Mouse (Mus musculus): ENCODE measurements around the gene Spry2.

Spry2 gene

DNA sequence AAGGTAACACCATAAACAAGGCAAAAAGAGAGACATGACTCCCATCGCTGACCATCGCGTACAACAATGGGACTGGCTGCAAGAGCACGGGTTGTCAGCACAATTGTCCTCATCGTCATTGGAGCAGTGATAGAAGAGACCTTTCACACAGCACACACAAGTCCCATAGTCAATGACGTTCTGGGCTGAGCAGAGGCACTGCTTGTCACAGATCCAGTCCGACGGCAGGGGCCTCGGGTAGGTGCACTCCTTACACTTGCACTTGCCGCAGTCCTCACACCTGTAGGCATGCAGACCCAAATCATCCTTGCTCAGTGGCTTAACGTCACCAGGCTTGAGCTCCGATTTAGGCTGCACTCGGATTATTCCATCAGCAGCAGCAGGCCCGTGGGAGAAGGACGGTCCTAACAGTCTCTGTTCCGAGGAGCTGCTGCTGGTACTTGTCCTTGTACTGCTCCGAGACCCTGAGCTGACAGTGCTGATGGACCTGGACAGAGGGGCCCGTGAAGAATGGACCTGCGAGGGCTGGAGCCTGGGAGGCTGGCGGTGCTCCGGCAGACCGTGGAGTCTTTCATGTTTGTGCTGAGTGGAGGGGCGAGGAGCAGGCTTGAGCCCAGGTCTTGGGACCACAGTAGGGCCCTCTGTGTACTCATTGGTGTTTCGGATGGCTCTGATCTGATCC, 3.5 kb downstream of the Spry2 start:
- DNase-seq: no peak

DNA sequence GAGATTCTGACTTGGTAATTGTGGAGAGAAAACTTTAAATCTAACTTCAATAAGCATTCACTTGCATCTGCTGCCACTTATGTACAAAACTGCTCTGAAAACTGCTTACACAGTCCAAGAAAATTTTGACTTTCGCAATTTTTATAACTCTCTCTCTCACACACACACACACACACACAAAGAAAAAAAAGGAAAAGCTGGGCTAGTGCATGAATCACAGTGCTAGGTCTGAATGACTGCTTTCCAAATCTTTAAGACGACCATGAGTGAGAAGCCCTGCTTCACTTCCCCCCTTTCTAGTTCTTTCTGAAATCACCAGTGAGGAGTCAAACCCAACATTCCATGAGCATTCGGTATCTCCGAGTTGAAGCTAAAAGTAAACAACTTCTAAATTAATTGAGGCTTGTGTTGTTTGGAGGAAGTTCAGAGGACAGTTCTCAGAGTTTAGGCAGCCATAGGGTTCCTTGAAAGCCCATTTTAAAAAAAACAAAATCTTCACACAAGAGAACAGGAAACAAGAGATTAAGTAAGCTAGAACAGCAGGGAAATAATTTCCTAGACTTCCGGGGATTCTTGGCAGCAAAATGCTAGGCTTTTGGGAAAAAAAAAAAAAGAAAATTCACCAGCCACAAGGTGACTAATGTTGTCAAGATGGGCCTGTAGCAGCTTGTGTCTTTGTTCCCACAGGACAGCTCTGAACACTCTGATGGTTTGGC, 5.9 kb downstream of the Spry2 start:
- no peak for DNase-seq

- DNase-seq: no peak
Measured at GRCm38 (mm10) chr14:105886643-105887374, 9.8 kb downstream of the Spry2 start.

- DNase-seq: no peak
Measured at GRCm38 (mm10) chr14:105885249-105885648, 11.4 kb downstream of the Spry2 start.

DNA sequence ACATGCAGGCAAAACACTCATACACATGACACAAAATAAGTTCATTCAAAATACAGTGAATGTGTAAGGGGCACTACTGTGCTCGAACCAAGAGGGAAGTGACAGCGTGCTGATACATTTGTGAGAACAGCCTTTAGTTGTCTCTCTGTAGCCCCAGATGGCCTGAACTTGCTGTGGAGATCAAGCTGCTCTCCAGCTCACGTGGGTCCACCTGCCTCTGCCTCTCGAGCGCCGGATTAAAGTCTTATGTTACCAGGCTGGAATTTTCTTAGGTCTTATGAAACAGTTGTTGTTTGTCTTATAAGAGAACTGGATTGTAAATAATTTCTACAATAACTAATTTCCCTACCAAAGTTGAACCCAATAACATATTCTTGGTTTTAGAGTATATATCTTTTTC, 13.4 kb downstream of the Spry2 start:
- no peak for DNase-seq

DNA sequence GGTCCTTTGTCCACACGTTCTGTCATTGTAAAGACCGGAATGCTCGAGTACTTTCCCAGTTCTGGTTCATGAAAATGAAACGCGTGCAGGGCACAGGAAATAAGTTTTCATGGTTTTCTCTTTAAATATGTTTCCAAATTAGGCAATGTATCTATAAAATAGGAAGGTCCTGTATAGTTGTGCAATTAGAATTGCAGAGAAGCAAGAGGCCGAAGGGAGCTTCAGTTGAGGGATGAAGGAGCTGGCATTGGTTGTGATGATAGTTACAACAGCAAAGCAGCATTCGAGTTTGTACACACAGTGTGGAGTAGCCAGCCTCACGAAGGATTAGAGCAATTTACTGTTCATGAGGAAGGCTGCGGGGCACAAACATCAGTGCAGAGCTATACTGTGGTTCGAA, 18.3 kb downstream of the Spry2 start:
- DNase-seq: no peak

- no peak for DNase-seq
Measured at GRCm38 (mm10) chr14:105876375-105876774, 20.2 kb downstream of the Spry2 start.

DNA sequence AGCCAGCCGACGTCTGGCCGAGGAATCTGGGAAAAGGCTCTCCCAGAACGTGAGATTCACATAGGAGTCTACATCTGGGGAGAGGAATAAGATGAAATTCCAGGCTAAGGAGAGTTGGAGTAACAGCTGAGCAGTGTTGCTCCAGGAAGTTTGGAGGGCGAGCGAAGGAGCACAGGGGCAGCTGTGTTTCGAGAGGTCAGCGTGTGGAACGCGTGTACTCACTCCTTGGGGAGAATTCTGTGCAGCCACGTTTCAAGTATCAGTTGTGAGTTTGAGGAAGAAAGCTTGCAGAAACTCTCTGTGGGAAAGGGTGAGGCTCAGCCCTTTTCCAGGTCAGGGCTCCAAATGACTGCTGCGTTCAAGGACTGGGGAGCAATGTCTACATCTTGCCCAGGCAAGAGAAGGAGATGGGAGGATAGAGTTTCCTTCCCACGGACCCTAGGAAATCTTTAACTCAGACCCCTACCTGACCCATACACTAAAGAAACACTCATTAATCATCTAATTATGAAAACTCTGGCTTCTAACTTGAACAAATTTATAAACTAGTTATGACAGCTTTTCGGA, 26.2 kb downstream of the Spry2 start:
- DNase-seq: no peak

GRCm38 (mm10) chr14:105865381-105865938, 31.2 kb downstream of the Spry2 start:
- no peak for DNase-seq

DNA sequence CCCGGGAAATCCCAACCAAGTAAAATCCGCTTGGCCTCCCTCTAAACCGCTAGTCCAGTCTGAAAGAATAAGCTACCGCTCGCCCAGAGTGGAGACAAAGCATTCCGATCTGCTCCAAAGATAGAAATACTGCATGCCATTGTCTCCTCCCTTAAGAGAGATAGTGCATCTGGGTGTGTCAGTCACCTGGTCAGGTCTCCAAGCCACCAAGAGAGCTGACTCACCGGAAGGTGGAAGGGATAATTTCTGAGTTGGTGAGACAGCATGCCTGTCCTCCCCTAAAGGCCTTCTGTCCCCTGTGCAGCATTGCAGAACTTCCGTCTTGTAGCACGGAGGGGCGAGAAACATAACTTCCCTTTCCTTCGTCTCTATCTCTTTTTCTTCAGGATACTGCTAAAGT, 34.4 kb downstream of the Spry2 start:
- no peak for DNase-seq

DNA sequence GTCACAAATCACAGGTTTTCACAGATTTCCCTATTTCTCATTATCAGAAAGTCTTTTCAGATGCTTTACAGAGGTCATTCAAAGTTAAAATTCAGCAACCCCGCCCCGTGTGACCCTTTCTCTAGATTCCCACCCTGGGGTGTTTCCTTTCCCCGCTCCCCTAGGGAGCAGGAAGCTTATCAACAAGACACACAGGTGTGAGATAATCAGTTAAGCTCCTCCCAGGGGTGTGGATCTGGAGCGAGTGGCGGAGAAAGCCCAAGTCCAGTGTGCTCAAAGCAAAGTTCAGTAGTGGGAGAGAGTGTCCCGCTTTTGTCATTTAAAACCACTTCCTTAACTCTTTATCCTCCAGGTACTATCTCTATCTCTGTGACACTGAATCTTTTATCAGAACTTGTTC, 35.7 kb downstream of the Spry2 start:
- DNase-seq: no peak

GRCm38 (mm10) chr14:105860276-105860675, 36.3 kb downstream of the Spry2 start:
- no peak for DNase-seq

DNA sequence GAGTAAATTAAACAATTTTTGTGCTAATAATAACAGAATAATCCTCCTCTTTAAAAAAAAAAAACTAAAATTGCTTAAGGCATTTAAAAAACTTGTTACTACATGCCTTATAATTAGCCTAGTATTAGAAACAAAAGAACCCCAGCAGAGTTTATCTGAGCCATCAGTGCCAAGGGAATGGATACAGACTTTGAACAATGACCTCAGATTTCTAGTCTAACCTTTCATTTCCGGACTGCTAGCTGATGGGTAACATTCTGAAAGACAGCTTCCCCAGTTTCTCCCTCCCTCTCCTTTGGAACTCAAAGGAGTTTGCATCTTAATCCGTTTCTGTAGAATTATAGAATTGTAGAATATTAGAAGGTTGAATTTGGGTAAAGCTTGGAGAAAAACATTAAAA, 36.7 kb downstream of the Spry2 start:
- no peak for DNase-seq

DNA sequence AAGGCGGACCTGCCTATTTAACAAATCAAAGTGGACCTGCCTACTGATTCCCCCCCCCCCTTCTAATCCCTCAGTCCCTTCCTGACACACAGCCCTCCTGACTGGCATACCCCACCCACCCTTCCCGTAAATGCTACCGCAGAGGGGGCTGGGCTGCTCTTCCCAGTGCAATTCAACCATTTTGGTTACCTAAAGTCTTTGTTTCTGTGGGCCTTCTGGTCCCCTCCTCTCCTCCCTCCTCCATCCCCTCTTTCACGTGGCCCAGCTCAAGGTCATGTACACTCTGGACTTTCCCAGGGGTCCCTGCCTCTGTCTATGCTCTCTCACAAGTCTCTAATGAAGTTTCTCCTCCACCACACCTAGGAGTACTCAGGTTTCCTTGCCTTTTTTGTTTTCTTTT, 37.3 kb downstream of the Spry2 start:
- DNase-seq: no peak

DNA sequence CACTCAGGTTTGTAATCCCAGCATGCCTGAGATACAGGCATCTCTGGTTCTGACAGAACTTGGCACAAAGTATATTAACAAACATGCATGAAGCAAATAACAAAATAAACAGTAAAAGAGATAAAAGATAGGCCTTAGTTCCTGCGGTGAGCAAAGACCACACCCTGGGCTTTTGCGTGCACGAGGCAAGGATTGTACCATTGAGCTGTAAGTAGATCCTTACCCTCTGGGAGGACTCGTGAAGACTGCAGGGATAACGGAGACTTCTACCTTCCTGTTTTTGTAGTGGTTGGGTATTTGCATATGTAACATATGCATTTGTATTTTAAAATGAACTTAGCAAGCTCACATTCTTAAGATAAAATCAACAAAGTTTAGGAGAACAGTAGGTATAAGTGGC, 37.7 kb downstream of the Spry2 start:
- DNase-seq: no peak

DNA sequence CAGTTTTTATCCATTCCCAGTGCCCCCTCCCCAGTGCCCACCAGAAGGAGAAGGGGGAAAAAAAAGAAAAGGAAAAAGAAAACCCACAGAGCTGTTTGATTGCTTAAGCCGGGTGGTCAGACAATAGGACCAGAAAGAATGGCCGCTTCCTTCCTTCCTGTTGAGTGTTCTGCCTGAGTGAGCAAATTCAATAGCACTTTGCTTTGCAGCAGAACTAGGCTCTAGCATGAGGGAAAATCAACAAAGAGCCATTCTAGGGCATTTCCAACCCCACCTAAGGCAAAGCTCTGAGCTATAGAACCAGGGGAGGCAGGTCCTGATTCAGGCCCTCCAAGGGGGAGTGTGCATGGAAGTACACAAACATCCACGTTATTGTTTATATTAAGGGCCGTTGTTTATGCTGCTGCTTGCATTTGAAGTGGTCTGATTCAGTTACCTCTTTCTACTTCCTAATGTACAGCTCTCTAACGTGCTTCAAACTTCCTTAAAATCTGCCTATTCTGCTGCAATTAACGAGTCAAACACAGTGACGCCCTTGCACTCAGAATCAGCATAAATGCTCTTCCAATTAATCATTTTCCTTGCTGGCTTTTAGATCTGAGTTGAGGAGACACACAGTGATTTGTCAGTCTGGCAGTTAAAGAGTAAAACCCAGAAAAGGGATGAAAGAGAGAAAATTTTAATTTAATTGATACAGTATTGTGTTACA, 45.1 kb downstream of the Spry2 start:
- peak in 1 of 2 experiments; percentile 5 for DNase-seq

All from lung, adult 18-20 months (tissue).